Mouse (Mus musculus) intestine, postnatal 0 days (tissue): ENCODE data around the gene Cbarp. TPM values are rescaled to one million over a fixed set of nuclear protein-coding genes. Genes with fewer than 3 reads are reported as not detected.
A peak's percentile ranks its signal among the peaks of the same experiment; 100 is the strongest.

ENCODE experiments used
- ATAC-seq: fragments of 200-750 bp; cut with Nextera tagmentation; 2 replicates; pipeline ENCODE4 v1.8.0; 2017; ENCODE audit warnings: mild to moderate bottlenecking, moderate TSS enrichment, moderate library complexity
- H3K27ac ChIP-seq: fragments of 300-500 bp; sonication (generic); 2 replicates; pipeline ENCODE4 v1.5.1; 2014; ENCODE audit warnings: mild to moderate bottlenecking, low read depth, low read length, moderate library complexity
- H3K27me3 ChIP-seq: fragments of 300-500 bp; sonication (generic); replicated peaks from 2 replicates; pipeline ENCODE4 v1.6.1; 2014; ENCODE audit warnings: low read length, mixed read lengths; ENCODE audit not compliant: control insufficient read depth, insufficient read depth
- H3K36me3 ChIP-seq: fragments of 300-500 bp; sonication (generic); 2 replicates; pipeline ENCODE4 v1.6.1; 2014; ENCODE audit warnings: mild to moderate bottlenecking, moderate library complexity; ENCODE audit not compliant: control insufficient read depth, insufficient read depth
- H3K4me1 ChIP-seq: fragments of 300-500 bp; sonication (generic); replicated peaks from 2 replicates; pipeline ENCODE4 v1.6.1; 2014; ENCODE audit warnings: antibody characterized with exemption, low read length, mixed read lengths; ENCODE audit not compliant: control insufficient read depth, insufficient read depth
- H3K4me2 ChIP-seq: fragments of 300-500 bp; sonication (generic); replicated peaks from 2 replicates; pipeline ENCODE4 v1.6.1; 2014; ENCODE audit warnings: low read depth, mild to moderate bottlenecking, moderate library complexity
- H3K4me3 ChIP-seq: fragments of 300-500 bp; sonication (generic); 2 replicates; pipeline ENCODE4 v1.5.1; 2014; ENCODE audit warnings: low read depth, low read length
- H3K9ac ChIP-seq: fragments of 300-500 bp; sonication (generic); 2 replicates; pipeline ENCODE4 v1.6.1; 2014; ENCODE audit warnings: mild to moderate bottlenecking, low read depth, low read length
- H3K9me3 ChIP-seq: fragments of 300-500 bp; sonication (generic); 2 replicates; pipeline ENCODE4 v1.6.1; 2016; ENCODE audit warnings: mixed run types; ENCODE audit not compliant: control insufficient read depth
- CTCF ChIP-seq: sonication (generic); IDR thresholded peaks from 2 replicates; pipeline ENCODE4 v1.5.1; 2016; ENCODE audit warnings: low read depth, mild to moderate bottlenecking, control low read depth, antibody characterized with exemption, moderate library complexity
- WGBS: fragments of 180-500 bp; shearing (Covaris S2); extraction: QIAGEN DNeasy Blood & Tissue Kit; methylation state at CpG from one replicate; pipeline ENCODE4 v1.1.7; 2014; 5-methylcytosine and 5-hydroxymethylcytosine counted together
- polyA plus RNA-seq: library from polyadenylated mRNA; unstranded; fragments of >200 nt; fragmentation: Nextera tagmentation; extraction: Ambion mirVana; gene quantifications from 2 replicates; pipeline ENCODE4 v1.2.1, GENCODE M21; 2015

The Cbarp gene
- polyA plus RNA-seq, 1 experiment from 2014 or later: 2.1 TPM

- 85% methylated on average over 45 of the region's 45 CpGs for WGBS
- Histone ChIP-seq H3K27ac (peak overlapping the region; percentile 83), H3K9ac (peak overlapping the region; percentile 24; the same call in 1 of the 2 replicates), H3K4me1 (no peaks in the 10 kb centered on the region), H3K27me3 (no peaks in the 10 kb centered on the region), H3K36me3 (peaks cover 34% of the 10 kb centered on the region), H3K9me3 (no peaks in the 10 kb centered on the region), H3K4me3 (no peak overlapping the region; the same call in 1 of the 2 replicates), H3K4me2 (peak overlapping the region; percentile 63)
- TF ChIP-seq CTCF: no peak
- no peak for ATAC-seq
These were observed 31.3 kb upstream of the Cbarp start for GRCm38 (mm10) chr10:80171760-80172526.

GRCm38 (mm10) chr10:80171252-80171651 lies 30.6 kb upstream of the Cbarp start:
- no peak for ATAC-seq
- Histone ChIP-seq H3K36me3 (peaks cover 34% of the 10 kb centered on the region), H3K4me3 (no peak overlapping the region), H3K27ac (no peak overlapping the region), H3K4me2 (no peak overlapping the region), H3K4me1 (no peaks in the 10 kb centered on the region), H3K9me3 (no peaks in the 10 kb centered on the region), H3K9ac (no peak overlapping the region), H3K27me3 (no peaks in the 10 kb centered on the region)
- no peak for TF ChIP-seq CTCF
- WGBS: 81% methylated on average over 15 of the region's 15 CpGs

GRCm38 (mm10) chr10:80170601-80171021 lies 30.0 kb upstream of the Cbarp start:
- peaks cover 3% of the 10 kb centered on the region; the same call in 1 of the 2 replicates for H3K4me1 ChIP-seq
- peaks cover 34% of the 10 kb centered on the region for H3K36me3 ChIP-seq
- no peaks in the 10 kb centered on the region for H3K27me3 ChIP-seq
- 93% methylated on average over 19 of the region's 19 CpGs for WGBS
- no peak overlapping the region for H3K9ac ChIP-seq
- TF ChIP-seq CTCF: no peak
- no peak for ATAC-seq
- no peak overlapping the region for H3K4me2 ChIP-seq
- no peak overlapping the region for H3K4me3 ChIP-seq
- no peaks in the 10 kb centered on the region for H3K9me3 ChIP-seq
- no peak overlapping the region for H3K27ac ChIP-seq

- Histone ChIP-seq H3K36me3 (peaks cover 34% of the 10 kb centered on the region), H3K4me2 (no peak overlapping the region), H3K27ac (no peak overlapping the region), H3K27me3 (no peaks in the 10 kb centered on the region), H3K9ac (no peak overlapping the region), H3K4me1 (peaks cover 8% of the 10 kb centered on the region; the same call in 1 of the 2 replicates), H3K4me3 (no peak overlapping the region), H3K9me3 (no peaks in the 10 kb centered on the region)
- WGBS: 95% methylated on average over 16 of the region's 16 CpGs
- no peak for ATAC-seq
- no peak for TF ChIP-seq CTCF
These were observed 29.4 kb upstream of the Cbarp start for GRCm38 (mm10) chr10:80170052-80170451.

- WGBS: 93% methylated on average over 7 of the region's 7 CpGs
- H3K9ac ChIP-seq: no peak overlapping the region
- H3K36me3 ChIP-seq: peaks cover 34% of the 10 kb centered on the region
- no peaks in the 10 kb centered on the region for H3K27me3 ChIP-seq
- no peaks in the 10 kb centered on the region for H3K9me3 ChIP-seq
- peaks cover 8% of the 10 kb centered on the region; the same call in 1 of the 2 replicates for H3K4me1 ChIP-seq
- no peak for ATAC-seq
- no peak overlapping the region for H3K27ac ChIP-seq
- no peak for TF ChIP-seq CTCF
- no peak overlapping the region for H3K4me2 ChIP-seq
- H3K4me3 ChIP-seq: no peak overlapping the region
These were observed 29.0 kb upstream of the Cbarp start for GRCm38 (mm10) chr10:80169651-80170050.

GRCm38 (mm10) chr10:80169070-80169469 lies 28.4 kb upstream of the Cbarp start:
- TF ChIP-seq CTCF: no peak
- Histone ChIP-seq H3K27me3 (no peaks in the 10 kb centered on the region), H3K9me3 (no peaks in the 10 kb centered on the region), H3K4me2 (peak overlapping the region; percentile 67), H3K4me3 (peak overlapping the region; percentile 81; the same call in 1 of the 2 replicates), H3K9ac (peak overlapping the region; percentile 99; the same call in 1 of the 2 replicates), H3K36me3 (peaks cover 33% of the 10 kb centered on the region), H3K27ac (no peak overlapping the region), H3K4me1 (peaks cover 9% of the 10 kb centered on the region; the same call in 1 of the 2 replicates)
- 65% methylated on average over 1 of the region's 1 CpGs for WGBS
- ATAC-seq: no peak
